Mouse (Mus musculus): ENCODE measurements around the gene Ctnna2.

Gene Ctnna2

DNA sequence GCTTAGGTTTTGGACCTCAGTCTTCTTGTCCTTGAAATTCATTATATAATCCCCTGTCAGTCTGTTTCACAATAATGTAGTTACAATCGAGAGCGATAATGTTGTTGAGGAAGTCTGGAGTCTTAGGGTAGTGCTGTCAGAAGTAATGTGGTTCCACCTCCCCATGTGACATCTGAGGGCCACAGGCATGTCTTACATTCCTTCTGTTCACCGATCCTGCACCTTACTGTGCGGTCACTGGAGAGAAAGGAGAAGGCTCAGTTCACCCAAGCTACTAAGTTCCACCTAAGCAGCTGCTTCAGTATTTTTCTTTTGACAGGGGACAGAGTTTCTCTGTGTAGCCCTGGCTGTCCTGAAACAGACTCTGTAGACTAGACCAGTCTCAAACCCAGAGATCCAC is 723.2 kb downstream of the Ctnna2 start:
- DNase-seq: no peak

GRCm38 (mm10) chr6:77253480-77253879 is 726.0 kb downstream of the Ctnna2 start:
- DNase-seq: no peak

DNA sequence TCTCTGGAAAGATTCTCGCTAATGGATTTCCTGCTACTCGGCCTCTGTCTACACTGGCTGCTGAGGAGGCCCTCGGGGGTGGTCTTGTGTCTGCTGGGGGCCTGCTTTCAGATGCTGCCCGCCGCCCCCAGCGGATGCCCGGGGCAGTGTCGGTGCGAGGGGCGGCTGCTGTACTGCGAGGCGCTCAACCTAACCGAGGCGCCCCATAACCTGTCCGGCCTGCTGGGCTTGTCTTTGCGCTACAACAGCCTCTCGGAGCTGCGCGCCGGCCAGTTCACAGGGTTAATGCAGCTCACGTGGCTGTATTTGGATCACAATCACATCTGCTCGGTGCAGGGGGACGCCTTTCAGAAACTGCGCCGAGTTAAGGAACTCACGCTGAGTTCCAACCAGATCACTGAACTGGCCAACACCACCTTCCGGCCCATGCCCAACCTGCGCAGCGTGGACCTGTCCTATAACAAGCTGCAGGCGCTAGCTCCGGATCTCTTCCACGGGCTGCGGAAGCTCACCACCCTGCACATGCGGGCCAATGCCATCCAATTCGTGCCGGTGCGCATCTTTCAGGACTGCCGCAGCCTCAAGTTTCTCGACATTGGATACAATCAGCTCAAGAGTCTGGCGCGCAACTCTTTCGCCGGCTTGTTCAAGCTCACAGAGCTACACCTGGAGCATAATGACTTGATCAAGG is 735.8 kb downstream of the Ctnna2 start:
- DNase-seq: no peak

DNA sequence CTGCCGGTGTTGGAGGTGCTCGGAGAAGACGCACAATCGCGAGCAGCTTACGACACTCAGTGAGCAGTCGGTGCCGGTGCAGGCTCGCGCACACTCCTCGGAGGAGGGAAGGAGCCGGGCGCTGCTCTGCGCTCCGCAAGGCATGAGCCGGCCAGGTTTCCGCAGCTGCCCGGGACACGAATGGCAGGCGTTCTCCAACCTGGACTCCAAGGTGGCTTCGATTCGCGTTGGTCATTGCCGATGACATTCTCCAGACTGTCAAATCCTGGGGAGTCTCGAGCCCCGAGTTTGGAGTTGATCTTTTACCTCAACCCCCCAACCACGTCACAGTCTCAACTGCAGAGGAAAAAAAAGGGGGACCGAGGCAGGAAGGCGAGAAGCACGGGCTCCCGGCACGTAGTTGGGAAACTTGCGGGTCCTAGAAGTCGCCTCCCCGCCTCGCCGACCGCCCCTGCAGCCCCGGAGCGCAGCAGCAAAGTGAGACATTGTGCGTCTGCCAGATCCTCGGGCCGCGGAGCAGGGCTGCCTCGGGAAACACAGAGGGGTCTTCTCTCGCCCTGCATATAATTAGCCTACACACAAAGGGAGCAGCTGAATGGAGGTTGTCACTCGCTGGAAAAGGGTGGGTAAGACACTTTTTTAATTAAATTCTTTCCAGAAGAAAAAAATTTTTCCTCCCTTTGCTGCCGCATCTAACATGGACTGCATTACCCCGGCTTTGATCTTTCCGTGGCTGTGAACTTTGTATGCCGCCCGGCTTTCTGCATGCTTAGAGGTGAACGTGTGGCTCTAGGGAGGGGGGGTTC is 736.7 kb downstream of the Ctnna2 start, which contains the start of gene Lrrtm1:
Gene Lrrtm1, plus strand, starts transcription at position 89 of the 806 bp plus-strand sequence.
- no peak for DNase-seq

GRCm38 (mm10) chr6:77240426-77240825 is 739.1 kb downstream of the Ctnna2 start:
- DNase-seq: no peak

DNA sequence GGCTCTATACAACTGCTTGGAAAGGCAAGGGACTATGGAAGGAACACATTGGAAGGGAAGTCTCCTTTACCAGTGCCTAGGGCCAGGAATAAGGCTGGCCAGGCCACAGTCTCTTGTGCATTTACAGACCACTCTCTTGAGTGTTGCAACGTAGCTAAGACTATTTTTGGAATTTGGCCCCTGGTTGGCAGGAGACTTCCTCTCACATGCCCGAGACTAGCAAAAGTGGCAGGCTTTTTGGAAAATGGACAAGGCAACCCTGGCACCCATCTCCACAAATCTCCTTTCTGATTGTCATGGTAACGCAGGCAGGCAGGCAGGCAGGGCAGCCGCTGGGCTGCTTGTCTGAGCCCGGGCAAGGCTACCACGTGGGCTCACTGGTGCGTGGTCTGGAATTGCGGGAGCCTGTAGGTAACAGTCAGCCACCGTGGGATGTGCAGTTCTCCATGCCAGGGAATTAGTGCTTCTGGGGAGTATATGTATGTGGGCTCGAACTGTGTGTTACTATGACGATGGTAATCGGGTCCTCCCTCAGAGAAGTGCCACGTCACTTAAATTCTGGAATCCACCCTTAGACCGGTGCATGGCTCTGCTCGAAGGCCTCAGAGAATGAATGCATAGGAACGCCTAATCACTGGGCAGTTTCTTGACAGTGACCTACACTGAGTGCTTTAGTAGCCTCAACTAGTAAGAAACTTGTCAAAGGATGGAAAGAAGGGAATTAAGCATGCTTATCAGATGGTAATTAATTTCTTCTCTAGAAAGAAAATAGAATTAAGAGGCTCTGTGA is 756.5 kb downstream of the Ctnna2 start:
- DNase-seq: no peak

GRCm38 (mm10) chr6:77220776-77221175 is 758.7 kb downstream of the Ctnna2 start:
- no peak for DNase-seq

GRCm38 (mm10) chr6:77218875-77219274 is 760.6 kb downstream of the Ctnna2 start:
- no peak for DNase-seq

- no peak for DNase-seq
Observed at GRCm38 (mm10) chr6:77215322-77215721, 764.2 kb downstream of the Ctnna2 start.

DNA sequence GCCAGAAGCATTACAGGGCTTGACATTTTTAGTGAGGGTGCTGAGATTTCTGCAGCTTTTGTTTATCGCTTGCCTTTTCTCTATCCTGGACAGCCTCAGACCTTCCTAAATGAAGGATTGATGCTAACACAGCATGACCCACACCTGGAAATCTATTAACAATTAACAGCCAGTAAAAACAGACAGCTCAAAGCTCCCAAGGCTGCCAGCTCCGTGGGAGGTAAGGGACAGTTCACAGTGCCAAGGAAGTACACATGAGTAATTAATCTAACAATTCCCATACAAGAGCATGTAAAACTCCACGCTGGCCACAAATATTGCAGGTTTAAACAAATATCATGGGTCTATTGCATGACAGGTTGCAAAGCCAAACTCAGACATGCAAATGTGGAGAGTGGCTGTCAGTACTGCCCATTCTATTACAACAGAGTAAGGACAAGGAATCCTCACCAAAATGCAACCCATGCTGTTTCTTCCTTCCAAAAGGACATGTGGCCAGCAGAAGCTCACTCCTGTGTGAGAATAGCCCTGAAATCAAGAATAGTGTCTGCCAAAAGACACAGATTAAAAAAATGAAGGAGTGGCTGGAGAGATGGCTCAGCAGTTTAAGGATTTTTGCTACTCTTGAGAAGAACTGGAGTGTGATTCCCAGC is 765.6 kb downstream of the Ctnna2 start:
- DNase-seq: no peak

DNA sequence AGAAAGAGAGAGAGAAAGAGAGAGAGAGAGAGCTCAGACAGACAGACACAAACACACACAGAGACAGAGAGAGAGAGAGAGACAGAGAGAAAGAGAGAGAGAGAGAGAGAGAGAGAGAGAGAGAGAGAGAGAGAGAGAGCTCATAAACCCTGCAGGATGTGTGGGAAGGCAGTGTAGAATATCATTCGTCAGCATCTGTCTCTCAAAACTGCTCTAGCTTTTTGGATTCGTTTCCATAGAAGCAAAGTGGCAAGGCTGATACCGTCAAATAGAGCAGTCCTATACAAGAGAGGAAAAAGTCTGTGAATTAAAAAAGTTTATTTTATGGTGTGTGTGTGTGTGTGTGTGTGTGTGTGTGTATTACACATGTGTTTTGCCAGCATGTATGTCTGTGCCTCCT is 769.6 kb downstream of the Ctnna2 start:
- DNase-seq: no peak

DNA sequence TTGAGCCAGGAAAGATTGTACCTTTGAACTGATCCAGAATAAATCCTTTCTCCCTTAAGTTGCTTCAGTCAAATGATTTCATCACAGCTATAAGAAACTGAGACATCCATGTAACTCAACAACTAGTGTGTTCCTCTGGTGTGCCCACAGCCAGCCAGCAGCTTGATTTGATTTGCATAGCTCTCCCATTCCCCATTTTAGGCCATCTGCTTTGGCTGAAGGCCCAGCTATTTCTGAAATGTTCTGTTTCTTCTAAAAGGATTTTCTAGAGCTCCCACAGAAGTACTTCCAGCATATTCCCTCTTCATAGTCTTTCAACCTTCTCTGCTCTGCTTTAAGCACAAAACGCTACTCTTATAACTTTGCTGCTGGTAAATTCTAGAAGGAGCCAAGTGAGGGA is 770.3 kb downstream of the Ctnna2 start:
- DNase-seq: no peak

- no peak for DNase-seq
Observed at GRCm38 (mm10) chr6:77199375-77199774, 780.1 kb downstream of the Ctnna2 start.

DNA sequence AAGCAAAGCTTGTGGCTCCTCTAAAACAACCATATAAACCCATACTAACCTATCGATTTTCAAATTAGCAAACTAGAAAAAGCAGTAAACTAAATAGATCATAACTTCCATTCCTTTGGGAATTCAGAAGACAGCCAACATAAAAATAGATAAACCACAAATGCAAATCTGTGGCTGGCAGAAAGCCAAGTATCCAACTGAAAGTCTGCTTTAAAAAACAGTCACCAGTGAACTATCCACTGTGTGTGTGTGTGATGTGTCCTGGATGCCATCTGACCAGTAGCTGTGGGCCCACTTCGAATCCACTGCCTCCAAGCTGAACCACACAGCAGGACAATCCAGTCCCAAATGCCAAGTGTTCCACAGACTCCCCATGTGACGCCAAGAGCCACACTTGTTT is 782.8 kb downstream of the Ctnna2 start:
- no peak for DNase-seq

GRCm38 (mm10) chr6:77191635-77192034 is 787.9 kb downstream of the Ctnna2 start:
- no peak for DNase-seq

- DNase-seq: no peak
Observed at GRCm38 (mm10) chr6:77188628-77189027, 790.9 kb downstream of the Ctnna2 start.

DNA sequence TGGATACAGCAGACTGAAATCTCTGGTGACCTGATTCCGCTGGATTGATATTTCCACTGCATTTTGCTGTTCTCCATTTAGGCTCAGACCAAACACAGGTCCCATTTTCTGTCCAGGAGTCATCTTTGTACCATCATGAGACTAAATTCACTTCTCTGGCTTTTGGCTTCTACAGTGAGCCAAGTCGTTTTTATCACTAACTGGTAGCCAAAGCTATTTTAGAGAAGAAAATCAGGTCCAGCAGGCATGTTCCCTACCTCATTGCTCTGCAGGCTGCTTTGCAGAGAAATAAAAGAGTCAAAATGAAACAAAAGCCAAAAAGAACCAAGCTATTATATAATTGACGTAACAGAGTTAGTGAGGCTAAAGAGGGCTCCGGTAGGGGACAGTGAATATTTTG is 793.7 kb downstream of the Ctnna2 start:
- no peak for DNase-seq

- no peak for DNase-seq
Observed at GRCm38 (mm10) chr6:77184896-77185295, 794.6 kb downstream of the Ctnna2 start.

DNA sequence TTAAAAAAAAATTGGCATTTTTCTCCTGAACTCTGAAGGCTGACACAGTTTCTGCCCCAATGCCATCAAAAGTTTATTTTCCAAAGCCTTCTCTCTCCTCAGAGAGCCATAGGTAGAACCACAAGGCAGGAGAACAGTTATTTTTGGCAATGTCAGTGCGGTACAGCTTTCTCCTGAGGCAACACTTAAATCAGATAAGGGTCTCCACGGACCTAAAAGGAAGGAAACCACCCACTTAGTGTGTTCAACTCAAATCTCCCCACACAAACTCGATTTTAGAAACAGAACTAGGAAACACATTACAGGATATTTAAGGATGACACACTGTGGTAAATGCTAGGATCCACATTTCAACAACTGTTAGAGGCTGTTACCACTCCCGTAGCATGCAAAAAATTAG is 803.7 kb downstream of the Ctnna2 start:
- DNase-seq: no peak

DNA sequence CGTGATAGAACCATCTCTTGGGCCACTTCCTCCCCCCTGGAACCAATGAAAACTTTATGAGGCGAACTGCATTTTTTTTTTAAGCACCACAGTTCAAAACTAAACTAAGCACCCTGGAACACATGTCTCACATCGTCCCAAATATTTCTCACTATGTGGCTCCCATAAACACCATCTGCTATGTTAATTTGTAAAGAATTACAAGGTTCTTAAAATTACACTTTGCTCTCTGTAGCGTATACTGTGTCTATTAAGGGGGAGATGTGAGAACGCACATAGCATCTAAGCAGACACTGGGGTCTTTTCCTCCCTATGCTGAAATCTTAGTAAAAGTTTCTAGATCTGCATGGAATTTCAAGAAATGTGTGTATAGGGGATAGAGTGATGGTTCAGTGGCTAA is 822.5 kb downstream of the Ctnna2 start:
- no peak for DNase-seq

DNA sequence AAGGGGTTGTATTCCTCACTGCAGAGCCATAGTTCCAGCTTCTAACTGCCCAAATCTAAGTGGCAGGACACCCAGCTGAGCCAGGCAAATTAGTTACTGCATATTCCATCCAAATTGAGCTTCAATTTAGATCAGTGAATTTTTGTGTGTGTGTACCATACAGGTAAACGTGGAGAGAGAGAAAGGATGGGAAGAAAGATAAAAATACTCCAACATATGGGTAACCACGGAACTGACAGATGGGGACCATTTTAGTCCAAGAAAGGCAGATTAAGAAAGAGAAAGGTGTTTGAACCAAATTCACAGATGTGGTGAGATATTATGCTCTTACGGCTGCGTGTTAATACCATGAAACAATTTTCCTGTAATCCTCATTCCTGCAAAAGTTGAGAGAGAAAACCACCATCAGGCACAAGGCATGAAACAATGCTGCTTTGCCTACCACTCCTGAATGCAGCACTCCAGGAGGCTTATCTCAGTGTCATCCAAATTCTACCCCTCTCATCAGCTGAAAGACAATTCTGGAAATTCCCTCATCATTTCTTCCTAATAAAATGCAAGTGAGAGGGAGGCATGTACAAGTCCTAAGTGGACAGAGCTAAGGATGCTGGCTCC is 840.1 kb downstream of the Ctnna2 start:
- DNase-seq: no peak

GRCm38 (mm10) chr6:77120926-77121325 is 858.6 kb downstream of the Ctnna2 start:
- no peak for DNase-seq

DNA sequence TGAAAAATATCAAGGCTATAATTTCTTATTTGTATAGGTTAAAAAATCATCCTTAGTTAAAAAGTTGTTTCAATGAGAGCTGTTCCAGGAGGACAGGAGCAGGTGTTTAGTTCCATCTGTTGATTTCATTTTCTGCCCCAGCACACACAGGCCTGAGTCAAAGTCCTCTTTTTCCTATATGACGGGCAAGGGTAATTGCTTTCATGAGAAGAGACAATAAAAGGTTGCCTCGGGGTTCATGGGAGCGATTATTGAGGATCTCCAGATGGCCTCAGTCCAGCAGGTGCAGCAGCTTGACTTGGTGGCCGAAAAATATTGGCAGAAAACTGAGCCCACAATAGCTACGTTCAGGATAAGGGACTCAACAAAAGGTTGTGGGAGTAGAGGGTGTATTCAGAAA is 859.0 kb downstream of the Ctnna2 start:
- DNase-seq: no peak

Measured in lung, postnatal 36 days (tissue).